Mouse (Mus musculus): Measurements from ENCODE around the gene Idnk. TPM values are rescaled to one million over a fixed set of nuclear protein-coding genes. Genes with fewer than 3 reads are reported as not detected.

The Idnk gene
- polyA plus RNA-seq, 1 experiment from 2014 or later = 36.3 TPM

- H3K27ac ChIP-seq (replicated peaks) = peak overlapping the region; percentile 68; the same call in 1 of the 2 replicates
- peaks cover 5% of the 10 kb centered on the region; the same call in 1 of the 2 replicates for H3K4me1 ChIP-seq
- H3K4me3 ChIP-seq (replicated peaks) = peak overlapping the region; percentile 42
- 1% methylated on average over 17 of the region's 17 CpGs for WGBS
- ATAC-seq (ENCODE audit: insufficient number of reproducible peaks, low FRiP score, low TSS enrichment, low read depth) = peak; percentile 89
- no peaks in the 10 kb centered on the region for H3K36me3 ChIP-seq
- H3K9me3 ChIP-seq (replicated peaks) = no peaks in the 10 kb centered on the region
- peak overlapping the region; percentile 69 for H3K4me2 ChIP-seq (replicated peaks)
- peak overlapping the region; percentile 33; the same call in 1 of the 2 replicates for H3K9ac ChIP-seq
- H3K27me3 ChIP-seq = no peaks in the 10 kb centered on the region
These were observed 9.1 kb upstream of the Idnk start for GRCm38 (mm10) chr13:58148256-58148831.

GRCm38 (mm10) chr13:58149033-58149558 is 8.4 kb upstream of the Idnk start:
- H3K4me2 ChIP-seq (replicated peaks) = peak overlapping the region; percentile 69
- no peaks in the 10 kb centered on the region for H3K27me3 ChIP-seq
- peak overlapping the region; percentile 42 for H3K4me3 ChIP-seq (replicated peaks)
- H3K9me3 ChIP-seq (replicated peaks) = no peaks in the 10 kb centered on the region
- no peaks in the 10 kb centered on the region for H3K36me3 ChIP-seq
- peaks cover 5% of the 10 kb centered on the region; the same call in 1 of the 2 replicates for H3K4me1 ChIP-seq
- no peak overlapping the region for H3K27ac ChIP-seq (replicated peaks)
- no peak for ATAC-seq (ENCODE audit: insufficient number of reproducible peaks, low FRiP score, low TSS enrichment, low read depth)
- 33% methylated on average over 5 of the region's 5 CpGs for whole genome bisulfite sequencing
- H3K9ac ChIP-seq = no peak overlapping the region

DNA sequence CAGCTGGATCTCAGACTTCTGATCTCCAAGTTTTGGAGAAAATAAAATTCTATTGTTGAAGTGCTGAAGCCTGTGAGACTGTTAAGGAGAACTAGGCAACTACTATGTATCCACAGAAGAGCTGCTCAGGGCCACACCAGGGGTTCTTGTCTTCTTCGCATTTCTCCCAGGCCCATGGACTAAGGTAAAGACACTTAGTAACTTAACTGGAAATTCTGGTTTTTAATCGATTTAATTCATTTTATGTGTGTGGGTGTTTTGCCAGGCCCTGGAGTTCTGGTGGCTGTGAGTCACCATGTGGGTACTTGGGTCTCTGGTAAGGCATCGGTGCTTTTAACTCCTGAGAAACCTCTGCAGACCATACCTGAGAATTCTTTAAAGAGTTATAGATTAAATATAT is 7.8 kb upstream of the Idnk start:
- 70% methylated on average over 3 of the region's 3 CpGs for WGBS
- no peak overlapping the region for H3K4me3 ChIP-seq (replicated peaks)
- no peaks in the 10 kb centered on the region for H3K36me3 ChIP-seq
- no peak overlapping the region for H3K27ac ChIP-seq (replicated peaks)
- H3K9me3 ChIP-seq (replicated peaks) = no peaks in the 10 kb centered on the region
- no peaks in the 10 kb centered on the region for H3K27me3 ChIP-seq
- no peak overlapping the region for H3K4me2 ChIP-seq (replicated peaks)
- H3K4me1 ChIP-seq = peaks cover 5% of the 10 kb centered on the region; the same call in 1 of the 2 replicates
- no peak for ATAC-seq (ENCODE audit: insufficient number of reproducible peaks, low FRiP score, low TSS enrichment, low read depth)
- H3K9ac ChIP-seq = no peak overlapping the region

DNA sequence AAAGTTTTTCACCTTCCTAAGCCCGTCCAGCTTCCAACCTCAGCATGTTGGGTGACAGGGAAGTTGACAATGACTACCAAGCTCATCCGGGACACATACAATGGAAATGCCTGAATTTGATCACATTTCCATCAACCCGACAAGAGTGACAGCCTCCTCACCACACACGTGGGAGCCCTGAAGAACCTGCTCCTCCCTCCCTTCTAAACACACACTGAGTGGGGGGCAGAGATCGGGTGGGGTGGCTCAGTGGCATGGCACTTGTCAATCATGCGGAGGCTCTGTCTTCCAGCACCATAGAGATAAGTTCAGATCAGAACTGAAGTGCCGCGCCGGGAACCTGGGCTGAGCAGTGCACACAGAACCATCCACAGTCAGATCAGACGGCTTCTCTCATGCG is 7.0 kb upstream of the Idnk start:
- Histone ChIP-seq H3K4me1 (peaks cover 5% of the 10 kb centered on the region; the same call in 1 of the 2 replicates), H3K9ac (no peak overlapping the region), H3K27me3 (no peaks in the 10 kb centered on the region), H3K4me3 (replicated peaks) (no peak overlapping the region), H3K36me3 (no peaks in the 10 kb centered on the region), H3K27ac (replicated peaks) (no peak overlapping the region), H3K9me3 (replicated peaks) (no peaks in the 10 kb centered on the region), H3K4me2 (replicated peaks) (no peak overlapping the region)
- WGBS = 78% methylated on average over 11 of the region's 11 CpGs
- ATAC-seq (ENCODE audit: insufficient number of reproducible peaks, low FRiP score, low TSS enrichment, low read depth) = no peak

DNA sequence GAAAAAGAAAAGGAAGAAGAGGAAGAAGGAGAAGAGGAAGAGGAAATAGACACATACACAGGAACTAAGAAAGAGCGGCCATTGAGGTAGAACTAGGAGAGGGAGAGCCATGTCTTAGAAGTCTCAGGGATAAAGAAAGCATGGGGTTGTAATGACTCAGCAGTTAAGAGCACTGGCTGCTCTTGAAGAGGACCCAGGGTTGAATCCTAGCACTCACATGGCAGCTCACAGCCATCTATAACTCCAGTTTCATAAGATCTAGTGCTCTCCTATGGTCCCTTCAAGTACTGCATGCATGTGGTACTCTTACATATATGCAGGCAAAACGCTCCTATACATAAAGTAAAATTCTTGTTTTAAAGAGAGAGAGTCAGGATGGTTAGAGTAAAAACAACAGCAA is 1.4 kb upstream of the Idnk start:
- Histone ChIP-seq H3K36me3 (peaks cover 11% of the 10 kb centered on the region), H3K27ac (replicated peaks) (no peak overlapping the region), H3K4me3 (replicated peaks) (no peak overlapping the region), H3K4me2 (replicated peaks) (no peak overlapping the region), H3K27me3 (no peaks in the 10 kb centered on the region), H3K4me1 (peaks cover 9% of the 10 kb centered on the region), H3K9ac (no peak overlapping the region), H3K9me3 (replicated peaks) (no peaks in the 10 kb centered on the region)
- WGBS = 82% methylated on average over 2 of the region's 2 CpGs
- ATAC-seq (ENCODE audit: insufficient number of reproducible peaks, low FRiP score, low TSS enrichment, low read depth) = no peak

- Histone ChIP-seq H3K4me1 (peaks cover 9% of the 10 kb centered on the region), H3K4me2 (replicated peaks) (peak overlapping the region; percentile 94), H3K9me3 (replicated peaks) (no peaks in the 10 kb centered on the region), H3K4me3 (replicated peaks) (peak overlapping the region; percentile 87), H3K36me3 (peaks cover 18% of the 10 kb centered on the region), H3K9ac (0 out of 2 replicates have a peak overlapping the region, but pooled peaks have one; percentile 62), H3K27ac (replicated peaks) (peak overlapping the region; percentile 83; the same call in 1 of the 2 replicates), H3K27me3 (no peaks in the 10 kb centered on the region)
- no peak for ATAC-seq (ENCODE audit: insufficient number of reproducible peaks, low FRiP score, low TSS enrichment, low read depth)
- WGBS = 25% methylated on average over 8 of the region's 8 CpGs
These were observed 413 bp upstream of the Idnk start for GRCm38 (mm10) chr13:58157036-58157435.

- H3K4me2 ChIP-seq (replicated peaks) = peak overlapping the region; percentile 94
- H3K27me3 ChIP-seq = no peaks in the 10 kb centered on the region
- H3K36me3 ChIP-seq = peaks cover 26% of the 10 kb centered on the region
- peak overlapping the region; percentile 83 for H3K27ac ChIP-seq (replicated peaks)
- peak overlapping the region; percentile 87 for H3K4me3 ChIP-seq (replicated peaks)
- peaks cover 3% of the 10 kb centered on the region; the same call in 1 of the 2 replicates for H3K9me3 ChIP-seq (replicated peaks)
- WGBS = 5% methylated on average over 16 of the region's 16 CpGs
- ATAC-seq (ENCODE audit: insufficient number of reproducible peaks, low FRiP score, low TSS enrichment, low read depth) = peak; percentile 9; the same call in 1 of the 2 replicates
- peaks cover 9% of the 10 kb centered on the region for H3K4me1 ChIP-seq
- H3K9ac ChIP-seq = peak overlapping the region; percentile 62
These were observed 857 bp downstream of the Idnk start for GRCm38 (mm10) chr13:58158099-58158912.

DNA sequence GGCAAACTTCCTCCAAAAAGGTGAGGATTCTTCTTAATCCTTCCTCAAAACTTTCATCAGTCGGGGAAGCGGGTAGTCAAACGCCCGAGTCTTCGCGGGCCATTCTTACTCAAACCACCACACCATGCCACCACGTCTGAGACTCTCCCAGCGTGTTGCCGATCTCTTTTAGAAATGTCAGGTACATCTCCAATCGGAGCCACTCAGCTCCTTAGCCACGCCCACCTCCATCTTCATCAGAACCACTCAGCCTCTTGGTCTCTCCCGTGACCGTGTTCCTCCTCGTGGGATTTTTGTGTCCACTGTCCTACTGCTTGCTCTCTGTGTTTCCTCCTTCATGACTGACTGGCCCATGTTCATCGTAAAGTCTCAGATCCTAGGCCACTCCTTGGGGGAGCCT is 3.3 kb downstream of the Idnk start:
- no peak overlapping the region for H3K9ac ChIP-seq
- H3K9me3 ChIP-seq (replicated peaks) = peaks cover 3% of the 10 kb centered on the region; the same call in 1 of the 2 replicates
- peaks cover 34% of the 10 kb centered on the region for H3K36me3 ChIP-seq
- ATAC-seq (ENCODE audit: insufficient number of reproducible peaks, low FRiP score, low TSS enrichment, low read depth) = no peak
- no peak overlapping the region for H3K4me2 ChIP-seq (replicated peaks)
- H3K27ac ChIP-seq (replicated peaks) = no peak overlapping the region
- no peak overlapping the region for H3K4me3 ChIP-seq (replicated peaks)
- H3K4me1 ChIP-seq = peaks cover 9% of the 10 kb centered on the region
- 94% methylated on average over 15 of the region's 15 CpGs for WGBS
- H3K27me3 ChIP-seq = no peaks in the 10 kb centered on the region

GRCm38 (mm10) chr13:58163343-58163742 is 5.9 kb downstream of the Idnk start:
- Histone ChIP-seq H3K4me3 (replicated peaks) (no peak overlapping the region), H3K4me2 (replicated peaks) (no peak overlapping the region), H3K27ac (replicated peaks) (no peak overlapping the region), H3K9me3 (replicated peaks) (peaks cover 3% of the 10 kb centered on the region; the same call in 1 of the 2 replicates), H3K27me3 (no peaks in the 10 kb centered on the region), H3K36me3 (peaks cover 39% of the 10 kb centered on the region), H3K9ac (no peak overlapping the region), H3K4me1 (peaks cover 2% of the 10 kb centered on the region; the same call in 1 of the 2 replicates)
- ATAC-seq (ENCODE audit: insufficient number of reproducible peaks, low FRiP score, low TSS enrichment, low read depth) = no peak
- WGBS = 95% methylated on average over 12 of the region's 12 CpGs

DNA sequence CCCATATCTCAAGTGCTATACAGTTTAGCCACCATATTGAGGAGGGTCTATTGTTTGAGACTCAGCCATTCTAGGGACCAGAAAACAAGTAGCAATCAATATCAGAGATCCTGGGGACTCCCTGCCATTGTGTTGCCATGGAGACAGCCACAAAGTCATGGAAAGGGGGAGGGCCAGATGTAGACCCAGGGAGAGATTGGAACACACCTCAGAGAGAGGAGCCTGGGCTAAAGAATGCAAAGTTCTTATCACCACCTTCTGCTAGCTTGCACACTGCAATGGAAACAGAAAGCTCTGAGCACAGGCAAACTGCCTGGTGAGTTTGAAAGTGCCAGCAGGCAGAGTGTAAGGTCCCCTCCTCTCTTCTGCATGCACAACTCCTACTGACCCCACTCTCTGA is 10.7 kb downstream of the Idnk start:
- peaks cover 30% of the 10 kb centered on the region for H3K36me3 ChIP-seq
- no peak overlapping the region for H3K9ac ChIP-seq
- no peaks in the 10 kb centered on the region for H3K27me3 ChIP-seq
- H3K4me2 ChIP-seq (replicated peaks) = no peak overlapping the region
- no peaks in the 10 kb centered on the region for H3K9me3 ChIP-seq (replicated peaks)
- H3K4me1 ChIP-seq = no peaks in the 10 kb centered on the region
- no peak for ATAC-seq (ENCODE audit: insufficient number of reproducible peaks, low FRiP score, low TSS enrichment, low read depth)
- no peak overlapping the region for H3K4me3 ChIP-seq (replicated peaks)
- no peak overlapping the region for H3K27ac ChIP-seq (replicated peaks)

DNA sequence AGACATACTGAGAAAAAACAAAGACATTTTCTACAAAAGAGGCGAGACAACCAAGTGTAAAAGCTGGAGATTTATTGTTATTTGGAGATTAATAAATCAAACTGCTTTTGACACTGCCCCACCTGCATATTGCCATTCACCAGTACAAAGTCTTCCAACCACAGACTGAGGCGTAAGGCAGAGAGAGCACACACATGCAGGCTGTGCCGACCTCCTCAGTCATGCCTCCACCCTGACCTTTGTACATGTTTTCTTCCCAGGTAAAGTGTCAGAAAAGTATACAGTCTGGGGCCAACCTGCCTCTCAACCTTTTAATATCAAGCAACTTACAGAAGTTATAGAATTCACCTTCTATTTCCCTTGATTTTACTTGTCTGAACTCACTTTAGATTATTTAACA is 18.7 kb downstream of the Idnk start:
- H3K36me3 ChIP-seq = peaks cover 62% of the 10 kb centered on the region
- H3K9me3 ChIP-seq (replicated peaks) = no peaks in the 10 kb centered on the region
- H3K4me2 ChIP-seq (replicated peaks) = no peak overlapping the region
- H3K27me3 ChIP-seq = no peaks in the 10 kb centered on the region
- no peak overlapping the region for H3K4me3 ChIP-seq (replicated peaks)
- no peak overlapping the region for H3K9ac ChIP-seq
- H3K4me1 ChIP-seq = no peaks in the 10 kb centered on the region
- no peak overlapping the region for H3K27ac ChIP-seq (replicated peaks)
- 84% methylated on average over 3 of the region's 3 CpGs for WGBS
- ATAC-seq (ENCODE audit: insufficient number of reproducible peaks, low FRiP score, low TSS enrichment, low read depth) = no peak

All from embryonic facial prominence, embryonic 15.5 days (tissue).